24 mouse cellular contexts compared by ENCODE assay signal in the genomic region with DNA sequence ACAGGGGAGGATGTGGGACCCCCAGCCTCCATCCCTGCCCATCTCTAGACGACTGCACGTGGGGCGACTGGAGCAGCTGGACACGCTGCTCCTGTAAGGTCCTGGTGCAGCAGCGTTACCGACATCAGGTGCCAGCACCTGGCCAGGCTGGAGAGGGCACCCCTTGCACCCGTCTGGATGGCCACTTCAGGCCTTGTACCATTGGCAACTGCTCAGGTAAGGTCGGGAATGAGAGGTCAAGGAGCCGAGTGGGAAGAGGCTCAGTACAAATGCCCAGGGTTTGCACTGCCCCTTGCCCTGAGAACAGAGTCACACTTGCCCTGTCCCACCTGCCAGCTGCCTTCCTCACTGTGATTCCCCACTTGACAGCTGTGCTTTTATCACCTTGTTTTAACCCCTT. TPM values are rescaled to one million over a fixed set of nuclear protein-coding genes. Genes with fewer than 3 reads are reported as not detected.
DNase-seq lines count a peak whose midpoint lies in the region; TF ChIP-seq lines count a peak whose summit lies in the region.
"Had no signal": no experiment of that assay in that cellular context is flagged by ENCODE, and none has a peak within 500 bp of the region (broad histone marks: within the 10 kb centered on the region; RNA-seq: fewer than 3 reads in every experiment).

No protein-coding gene starts in this region.

- peak; percentile 25 for DNase-seq in kidney, adult 2 months
- no peak for DNase-seq in kidney, adult 8-10 months
- peak; percentile 63 to 70 for DNase-seq in lung, adult 18-20 months
- peak; percentile 40 for DNase-seq in lung, adult 2 months
- peak; percentile 68 for DNase-seq in lung, postnatal 36 days
- no peak for DNase-seq in frontal cortex, postnatal 25 days (ENCODE audit: low spot score in 2 of 2)
- DNase-seq: adrenal gland, postnatal 25 days; B cell, adult 2 months; cerebellum, adult 11-12 months; gastrocnemius, postnatal 25 days; heart, adult 18-20 months; heart, postnatal 36 days; kidney, postnatal 14 days; retina, postnatal 1 day; spleen, adult 18-20 months; thymus, adult 2 months had no signal

- no peak for TF ChIP-seq CTCF in kidney, adult 2 months (conservative IDR thresholded peaks at IDR 0.05; ENCODE audit: insufficient read depth, insufficient read length, low read depth, low read length)
- no peak for TF ChIP-seq CTCF in lung, adult 2 months (IDR thresholded peaks at IDR 0.05; ENCODE audit: insufficient read depth, low read length)

- no peak overlapping the region for H3K27ac ChIP-seq in kidney, adult 2 months (ENCODE audit: insufficient read depth, low read depth, low read length)
- H3K27ac ChIP-seq: embryonic facial prominence, embryonic 15.5 days; forebrain, embryonic 12.5 days; hindbrain, embryonic 14.5 days; layer of hippocampus, adult 2 months; left cerebral cortex, adult 2 months; limb, embryonic 13.5 days; macrophage; midbrain, embryonic 13.5 days had no signal

- no peak for TF ChIP-seq POLR2A in kidney, adult 2 months (IDR thresholded peaks at IDR 0.05; ENCODE audit: low read depth, low read length)
- TF ChIP-seq POLR2A in lung, adult 2 months (IDR thresholded peaks at IDR 0.05; ENCODE audit: borderline replicate concordance, extremely low read depth, low read depth, low read length): no peak

- H3K4me1 ChIP-seq in kidney, adult 2 months (ENCODE audit: control insufficient read depth, insufficient read depth, low read length): no peaks in the 10 kb centered on the region
- H3K4me1 ChIP-seq in lung, adult 2 months (ENCODE audit: control insufficient read depth, insufficient read depth, low read length): no peaks in the 10 kb centered on the region

- 70% methylated on average over 9 of the region's 9 CpGs for WGBS in kidney, adult 2 months
- 52% methylated on average over 9 of the region's 9 CpGs for WGBS in lung, adult 2 months

- no peak overlapping the region for H3K4me3 ChIP-seq in kidney, adult 2 months (ENCODE audit: insufficient read depth, low read depth, low read length)
- no peak overlapping the region for H3K4me3 ChIP-seq in lung, adult 2 months (replicated peaks; ENCODE audit: extremely low read depth, low read depth, low read length)
- H3K4me3 ChIP-seq: embryonic facial prominence, embryonic 15.5 days; forebrain, embryonic 12.5 days; layer of hippocampus, adult 2 months; left cerebral cortex, adult 2 months; limb, embryonic 13.5 days; midbrain, embryonic 13.5 days had no signal

- H3K36me3 ChIP-seq in kidney, adult 2 months (ENCODE audit: control insufficient read depth, insufficient read depth, low read length): no peaks in the 10 kb centered on the region
- H3K36me3 ChIP-seq: embryonic facial prominence, embryonic 15.5 days; forebrain, embryonic 12.5 days; limb, embryonic 13.5 days; midbrain, embryonic 13.5 days had no signal

- no peaks in the 10 kb centered on the region for H3K27me3 ChIP-seq in kidney, adult 2 months (replicated peaks; ENCODE audit: control insufficient read depth, insufficient read depth, low read length)
- H3K27me3 ChIP-seq: embryonic facial prominence, embryonic 15.5 days; limb, embryonic 13.5 days; midbrain, embryonic 13.5 days had no signal

RNA-seq across cellular contexts. Expression of a gene that starts 43.3 kb away (rescaled TPM):
- polyA plus RNA-seq in kidney, adult 2 months (2012; rRNA removed): 1.5 and 1.9 TPM in 2 replicates
- polyA plus RNA-seq in lung, adult 2 months (2012; rRNA removed): 3.2 and 3.4 TPM in 2 replicates
- polyA plus RNA-seq: macrophage had no signal

RNA-seq across cellular contexts. Expression of a gene that starts 45.7 kb away (rescaled TPM):
- polyA plus RNA-seq in kidney, adult 2 months (2012; rRNA removed): 67.0 and 80.0 TPM in 2 replicates
- polyA plus RNA-seq in lung, adult 2 months (2012; rRNA removed): 42.1 and 51.4 TPM in 2 replicates

RNA-seq across cellular contexts. Expression of a gene that starts 46.1 kb away (rescaled TPM):
- 101 and 109 TPM in 2 replicates for polyA plus RNA-seq in kidney, adult 2 months (2012; rRNA removed)
- polyA plus RNA-seq in lung, adult 2 months (2012; rRNA removed): 29.9 and 35.5 TPM in 2 replicates
- polyA plus RNA-seq: macrophage had no signal

Comparison
In these comparisons a context has a peak if more than half of its experiments do, and no peak if none do; other contexts are left out.
1. DNase-seq: peak in kidney, adult 2 months (single experiment), lung, adult 18-20 months (2 of 2), lung, adult 2 months (single experiment) and lung, postnatal 36 days (single experiment); none in kidney, adult 8-10 months (0 of 2) and frontal cortex, postnatal 25 days (0 of 2).